Mouse (Mus musculus): ENCODE data around the gene Mov10. TPM values are rescaled to one million over a fixed set of nuclear protein-coding genes. Genes with fewer than 3 reads are reported as not detected.

The Mov10 gene
- polyA plus RNA-seq, 1 experiment = 46.1 TPM

DNA sequence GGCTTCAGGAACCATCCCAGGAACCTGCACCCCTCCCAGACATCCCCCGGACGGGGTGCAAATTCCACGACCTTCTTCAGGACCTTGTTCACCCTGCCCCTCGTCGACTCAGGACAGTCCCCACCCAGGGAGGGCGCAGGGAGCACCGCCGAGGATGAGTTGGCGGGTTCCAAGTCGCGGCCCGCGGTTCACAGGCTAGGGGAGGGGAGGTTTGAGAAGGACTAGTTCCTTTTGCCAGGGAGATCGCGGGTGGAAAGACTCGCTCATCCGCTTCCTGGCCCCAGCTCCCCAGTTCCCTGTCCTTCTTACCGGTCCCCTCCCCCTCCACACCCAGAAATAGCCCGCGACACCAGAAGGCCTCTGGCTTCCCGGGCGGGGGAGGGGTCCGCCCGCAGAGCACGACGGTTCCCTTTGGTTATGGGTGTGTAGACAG, 36.9 kb downstream of the Mov10 start, which contains the start of gene Fam19a3:
TSS of gene Fam19a3 (minus strand) at position 370 of the 433 bp plus-strand sequence.
- H3K4me1 ChIP-seq (ENCODE audit: control insufficient read depth, insufficient read depth, insufficient read length, low read length) = peaks cover 37% of the 10 kb centered on the region
- 2% methylated on average over 26 of the region's 26 CpGs for WGBS
- H3K4me3 ChIP-seq (ENCODE audit: low read depth, low read length) = peak within 1 kb of the TSS; percentile 78
- H3K36me3 ChIP-seq (ENCODE audit: control insufficient read depth, insufficient read depth, low read length) = 0 out of 2 replicates have a peak, but pooled peaks cover 1% of the 10 kb centered on the region
- peaks cover 29% of the 10 kb centered on the region for H3K27me3 ChIP-seq (ENCODE audit: control insufficient read depth, insufficient read depth, low read length)
- peak within 1 kb of the TSS; percentile 67 for H3K27ac ChIP-seq (ENCODE audit: insufficient read depth, low read depth, low read length)
- TF ChIP-seq POLR2A (IDR thresholded peaks at IDR 0.05; ENCODE audit: low read depth, low read length) (no peak), CTCF (IDR thresholded peaks at IDR 0.05; ENCODE audit: extremely low read depth, insufficient read length, insufficient replicate concordance, low read depth, low read length) (no peak)

DNA sequence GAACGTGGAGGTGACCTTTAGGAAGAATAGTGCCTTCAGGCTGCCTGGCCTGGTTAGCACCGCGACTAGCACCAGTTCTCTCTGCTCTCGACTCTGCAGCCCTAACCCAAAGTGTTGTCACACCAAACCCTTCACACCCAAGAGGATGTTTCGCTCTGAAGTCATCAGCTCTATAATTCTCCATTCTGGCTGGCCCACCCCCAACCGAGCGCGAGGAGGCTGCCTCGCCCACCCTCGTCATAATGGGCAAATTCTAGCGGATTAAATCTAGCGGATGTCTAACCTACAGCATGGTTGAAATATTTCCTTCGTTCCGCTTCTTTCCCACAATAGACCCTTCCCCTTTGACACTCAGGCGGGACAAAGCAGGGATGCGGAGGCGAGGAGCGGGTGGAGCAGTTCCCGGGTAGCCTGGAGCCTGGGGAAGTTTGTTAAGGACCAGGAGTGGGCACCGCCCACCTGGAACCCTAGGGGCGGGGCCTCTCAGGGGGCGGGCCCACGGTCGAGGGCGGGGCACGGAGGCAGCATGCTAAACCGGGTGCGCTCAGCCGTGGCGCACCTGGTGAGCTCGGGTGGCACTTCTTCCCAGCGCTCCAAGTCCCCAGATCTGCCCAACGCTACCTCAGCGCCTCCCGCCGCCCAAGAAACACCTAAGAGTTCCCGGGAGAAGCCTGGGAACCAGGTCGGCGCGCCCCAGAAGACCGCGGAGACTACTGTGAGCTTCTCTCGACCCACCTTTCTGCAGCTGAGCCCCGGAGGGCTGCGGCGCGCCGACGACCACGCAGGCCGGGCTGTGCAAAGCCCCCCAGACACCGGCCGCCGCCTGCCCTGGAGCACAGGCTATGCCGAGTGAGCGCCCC, 37.6 kb downstream of the Mov10 start, which contains the start of gene Ppm1j:
TSS of gene Ppm1j (plus strand) at position 496 of the 860 bp plus-strand sequence.
- H3K27ac ChIP-seq (ENCODE audit: insufficient read depth, low read depth, low read length) = peak within 1 kb of the TSS; percentile 60
- peaks cover 32% of the 10 kb centered on the region for H3K4me1 ChIP-seq (ENCODE audit: control insufficient read depth, insufficient read depth, insufficient read length, low read length)
- WGBS = 2% methylated on average over 56 of the region's 56 CpGs
- peak within 1 kb of the TSS; percentile 78 for H3K4me3 ChIP-seq (ENCODE audit: low read depth, low read length)
- TF ChIP-seq CTCF (IDR thresholded peaks at IDR 0.05; ENCODE audit: extremely low read depth, insufficient read length, insufficient replicate concordance, low read depth, low read length) = no peak
- TF ChIP-seq POLR2A (IDR thresholded peaks at IDR 0.05; ENCODE audit: low read depth, low read length) = peak; percentile 46; the same call in 1 of the 2 replicates
- peaks cover 34% of the 10 kb centered on the region for H3K27me3 ChIP-seq (ENCODE audit: control insufficient read depth, insufficient read depth, low read length)
- H3K36me3 ChIP-seq (ENCODE audit: control insufficient read depth, insufficient read depth, low read length) = 0 out of 2 replicates have a peak, but pooled peaks cover 1% of the 10 kb centered on the region

DNA sequence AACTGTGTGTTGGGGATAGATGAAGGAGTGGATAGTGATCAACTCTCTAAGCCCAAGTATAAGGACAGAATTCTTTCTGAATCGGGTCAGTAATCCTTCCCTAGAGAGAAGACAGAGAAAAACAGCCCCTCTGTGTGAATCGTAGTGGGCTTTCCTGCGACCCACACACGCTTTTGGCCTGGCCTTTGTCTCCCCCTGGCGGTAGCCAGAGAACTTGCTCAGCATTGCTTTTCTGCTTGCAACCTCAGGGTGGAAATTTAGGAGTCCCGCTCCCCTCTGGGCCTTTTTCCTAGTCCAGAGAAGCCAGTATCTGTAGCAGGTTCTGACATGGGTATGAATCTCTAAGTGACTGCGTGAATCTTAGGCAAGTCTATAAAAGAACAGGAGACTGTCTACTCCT, 38.4 kb downstream of the Mov10 start:
- Histone ChIP-seq H3K36me3 (ENCODE audit: control insufficient read depth, insufficient read depth, low read length) (no peaks in the 10 kb centered on the region), H3K4me3 (ENCODE audit: low read depth, low read length) (no peak overlapping the region), H3K27me3 (ENCODE audit: control insufficient read depth, insufficient read depth, low read length) (peaks cover 37% of the 10 kb centered on the region), H3K27ac (ENCODE audit: insufficient read depth, low read depth, low read length) (no peak overlapping the region), H3K4me1 (ENCODE audit: control insufficient read depth, insufficient read depth, insufficient read length, low read length) (peaks cover 29% of the 10 kb centered on the region)
- no peak for TF ChIP-seq POLR2A (IDR thresholded peaks at IDR 0.05; ENCODE audit: low read depth, low read length)
- TF ChIP-seq CTCF (IDR thresholded peaks at IDR 0.05; ENCODE audit: extremely low read depth, insufficient read length, insufficient replicate concordance, low read depth, low read length) = peak; percentile 98; the same call in 1 of the 2 replicates
- WGBS = 3% methylated on average over 7 of the region's 7 CpGs

DNA sequence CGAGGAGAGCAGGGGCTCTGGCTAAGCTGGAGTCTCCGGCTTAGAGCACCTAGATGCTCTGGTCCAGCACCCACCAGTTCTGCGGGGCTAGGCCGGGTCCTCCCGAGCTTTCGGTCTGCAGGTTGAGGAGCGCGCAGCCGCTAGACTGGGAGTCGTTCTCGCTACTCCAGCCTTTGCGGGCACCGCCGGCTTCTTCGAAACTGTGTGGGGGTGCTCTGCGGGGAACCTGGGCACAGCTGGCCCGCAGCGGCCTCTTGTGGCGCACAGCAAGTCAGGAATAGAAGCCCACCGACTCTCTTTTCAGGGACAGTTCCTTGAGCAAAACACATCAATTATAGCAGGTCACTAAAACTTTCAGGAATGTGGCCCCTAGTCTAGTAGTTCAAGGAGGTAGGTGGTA, 41.0 kb downstream of the Mov10 start:
- 3% methylated on average over 20 of the region's 20 CpGs for WGBS
- peaks cover 37% of the 10 kb centered on the region for H3K27me3 ChIP-seq (ENCODE audit: control insufficient read depth, insufficient read depth, low read length)
- TF ChIP-seq POLR2A (IDR thresholded peaks at IDR 0.05; ENCODE audit: low read depth, low read length) = no peak
- peak; percentile 50; the same call in 1 of the 2 replicates for TF ChIP-seq CTCF (IDR thresholded peaks at IDR 0.05; ENCODE audit: extremely low read depth, insufficient read length, insufficient replicate concordance, low read depth, low read length)
- peak overlapping the region; percentile 32 for H3K4me3 ChIP-seq (ENCODE audit: low read depth, low read length)
- peaks cover 19% of the 10 kb centered on the region for H3K4me1 ChIP-seq (ENCODE audit: control insufficient read depth, insufficient read depth, insufficient read length, low read length)
- no peak overlapping the region for H3K27ac ChIP-seq (ENCODE audit: insufficient read depth, low read depth, low read length)
- H3K36me3 ChIP-seq (ENCODE audit: control insufficient read depth, insufficient read depth, low read length) = no peaks in the 10 kb centered on the region

DNA sequence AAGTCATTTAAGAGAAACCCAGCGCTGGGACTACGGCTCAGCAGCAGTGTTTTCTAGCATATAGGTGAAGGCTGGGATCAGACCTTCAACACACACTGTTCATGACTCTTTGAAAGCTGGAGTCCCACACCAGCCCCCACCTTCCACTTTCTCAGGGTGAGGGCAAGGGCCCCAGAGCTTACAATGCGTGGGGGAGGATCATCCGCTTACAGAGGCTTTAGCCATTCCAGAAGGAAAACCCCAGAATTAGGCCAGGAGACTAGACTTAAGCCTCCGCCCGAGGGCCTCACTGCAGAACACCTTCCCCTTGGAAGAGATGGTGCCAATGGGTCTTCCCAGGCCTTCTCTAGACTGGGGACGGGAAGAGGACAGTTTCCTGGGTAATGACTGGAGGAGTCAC, 45.1 kb downstream of the Mov10 start:
- H3K4me3 ChIP-seq (ENCODE audit: low read depth, low read length) = no peak overlapping the region
- WGBS = 88% methylated on average over 7 of the region's 7 CpGs
- TF ChIP-seq POLR2A (IDR thresholded peaks at IDR 0.05; ENCODE audit: low read depth, low read length) (no peak), CTCF (IDR thresholded peaks at IDR 0.05; ENCODE audit: extremely low read depth, insufficient read length, insufficient replicate concordance, low read depth, low read length) (no peak)
- peaks cover 3% of the 10 kb centered on the region; the same call in 1 of the 2 replicates for H3K4me1 ChIP-seq (ENCODE audit: control insufficient read depth, insufficient read depth, insufficient read length, low read length)
- peaks cover 22% of the 10 kb centered on the region for H3K27me3 ChIP-seq (ENCODE audit: control insufficient read depth, insufficient read depth, low read length)
- H3K27ac ChIP-seq (ENCODE audit: insufficient read depth, low read depth, low read length) = no peak overlapping the region
- no peaks in the 10 kb centered on the region for H3K36me3 ChIP-seq (ENCODE audit: control insufficient read depth, insufficient read depth, low read length)

DNA sequence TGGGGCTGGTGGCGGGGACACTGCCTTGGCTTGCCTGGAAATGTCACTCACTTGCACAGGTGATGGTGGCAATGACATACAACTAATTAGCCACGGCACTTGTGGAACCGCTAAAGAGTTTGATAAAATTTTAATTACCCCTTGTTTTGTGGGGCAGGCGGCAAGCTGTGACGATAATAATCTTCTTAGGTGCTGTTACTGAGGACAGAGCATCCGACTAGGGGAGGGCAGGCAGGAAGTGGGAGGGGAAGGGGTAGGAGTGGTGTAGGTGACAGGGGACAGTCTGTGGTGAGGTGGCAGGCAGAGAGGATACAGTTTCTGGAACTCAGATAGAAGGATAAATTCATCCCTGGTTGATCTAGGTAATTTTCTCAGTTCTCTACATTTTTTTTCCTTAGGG, 46.9 kb downstream of the Mov10 start:
- WGBS = 33% methylated on average over 6 of the region's 6 CpGs

DNA sequence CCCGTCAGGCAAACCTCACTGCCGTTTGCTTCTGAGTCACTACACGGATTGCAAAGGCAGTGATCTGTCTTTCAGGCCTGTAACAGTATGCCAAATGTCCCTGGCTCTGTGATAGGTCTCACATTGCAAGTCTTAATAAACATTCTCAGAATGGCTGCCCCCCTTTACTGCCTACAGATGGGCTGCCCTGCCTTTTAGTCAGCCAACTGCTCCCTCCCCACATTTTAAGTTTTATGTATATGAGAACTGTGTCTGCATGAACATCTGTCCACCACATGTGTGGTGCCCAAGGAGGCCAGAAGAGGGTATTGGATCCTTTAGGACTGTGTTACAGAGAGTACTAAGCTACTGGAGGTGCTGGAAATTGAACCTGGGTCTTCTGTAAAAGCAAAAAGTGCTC, 47.4 kb downstream of the Mov10 start:
- Histone ChIP-seq H3K27ac (ENCODE audit: insufficient read depth, low read depth, low read length) (no peak overlapping the region), H3K36me3 (ENCODE audit: control insufficient read depth, insufficient read depth, low read length) (no peaks in the 10 kb centered on the region), H3K27me3 (ENCODE audit: control insufficient read depth, insufficient read depth, low read length) (0 out of 2 replicates have a peak, but pooled peaks cover 3% of the 10 kb centered on the region), H3K4me3 (ENCODE audit: low read depth, low read length) (no peak overlapping the region), H3K4me1 (ENCODE audit: control insufficient read depth, insufficient read depth, insufficient read length, low read length) (no peaks in the 10 kb centered on the region)
- WGBS = 85% methylated on average over 3 of the region's 3 CpGs
- TF ChIP-seq CTCF (IDR thresholded peaks at IDR 0.05; ENCODE audit: extremely low read depth, insufficient read length, insufficient replicate concordance, low read depth, low read length) (no peak), POLR2A (IDR thresholded peaks at IDR 0.05; ENCODE audit: low read depth, low read length) (no peak)

More for the DNA sequence above, 46.9 kb downstream of the Mov10 start:
- no peaks in the 10 kb centered on the region for H3K36me3 ChIP-seq (ENCODE audit: control insufficient read depth, insufficient read depth, low read length)
- no peaks in the 10 kb centered on the region for H3K4me1 ChIP-seq (ENCODE audit: control insufficient read depth, insufficient read depth, insufficient read length, low read length)
- H3K4me3 ChIP-seq (ENCODE audit: low read depth, low read length) = no peak overlapping the region
- no peak overlapping the region for H3K27ac ChIP-seq (ENCODE audit: insufficient read depth, low read depth, low read length)
- H3K27me3 ChIP-seq (ENCODE audit: control insufficient read depth, insufficient read depth, low read length) = 0 out of 2 replicates have a peak, but pooled peaks cover 7% of the 10 kb centered on the region
- TF ChIP-seq CTCF (IDR thresholded peaks at IDR 0.05; ENCODE audit: extremely low read depth, insufficient read length, insufficient replicate concordance, low read depth, low read length) = no peak
- no peak for TF ChIP-seq POLR2A (IDR thresholded peaks at IDR 0.05; ENCODE audit: low read depth, low read length)
